Mouse (Mus musculus) heart, adult 11 months (tissue): ENCODE results near the gene Ranbp6.

Experiments
- DNase-seq: peaks from one replicate; pipeline ENCODE4 v3.0.0; 2022

The Ranbp6 gene

DNA sequence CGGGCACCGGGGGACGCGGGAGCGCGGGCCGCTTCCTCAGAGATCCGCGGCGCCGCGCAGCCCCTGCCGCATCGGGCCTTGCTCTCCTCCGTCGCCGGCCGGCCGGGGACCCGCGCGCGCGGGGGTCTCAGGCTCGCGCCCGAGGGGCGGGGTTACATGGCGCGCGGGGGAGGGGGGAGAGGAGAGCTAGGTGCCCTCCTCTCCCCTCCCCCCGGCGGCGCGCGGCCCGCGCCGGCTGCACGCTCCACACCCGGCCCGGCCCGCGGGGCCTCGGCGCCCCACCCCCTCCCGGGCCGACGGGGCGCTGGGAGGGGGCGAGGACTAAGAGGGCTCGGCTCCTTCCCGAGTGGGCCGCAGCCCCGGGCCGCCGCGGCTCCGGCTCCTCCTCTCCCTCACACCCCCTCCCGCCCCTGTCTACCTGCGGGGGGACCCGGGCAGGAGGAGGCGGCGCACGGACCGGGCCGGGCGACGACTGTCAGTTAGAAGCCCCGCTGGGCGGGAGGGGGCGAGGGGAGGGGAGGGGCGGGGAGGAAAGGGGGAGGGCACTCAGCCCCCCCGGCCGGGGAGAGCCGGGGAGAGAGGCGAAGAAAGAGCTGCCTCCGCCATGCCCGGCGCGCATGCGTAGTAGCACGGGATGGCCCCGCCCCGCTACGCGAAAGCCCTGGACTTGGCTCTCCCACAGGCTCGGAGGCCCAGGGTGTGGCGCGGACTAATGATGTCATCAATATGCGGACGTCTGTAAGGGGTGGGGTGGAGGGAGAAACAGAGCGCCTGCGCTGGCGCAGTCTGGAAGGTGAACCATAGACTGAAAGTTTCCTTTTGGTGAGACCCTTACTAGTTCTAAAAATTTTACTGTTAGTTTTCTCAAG, 6.6 kb downstream of the Ranbp6 start, which contains the start of gene 9930021J03Rik:
TSS of gene 9930021J03Rik (minus strand) at position 73 of the 869 bp plus-strand sequence.
- peak; percentile 100 for DNase-seq

DNA sequence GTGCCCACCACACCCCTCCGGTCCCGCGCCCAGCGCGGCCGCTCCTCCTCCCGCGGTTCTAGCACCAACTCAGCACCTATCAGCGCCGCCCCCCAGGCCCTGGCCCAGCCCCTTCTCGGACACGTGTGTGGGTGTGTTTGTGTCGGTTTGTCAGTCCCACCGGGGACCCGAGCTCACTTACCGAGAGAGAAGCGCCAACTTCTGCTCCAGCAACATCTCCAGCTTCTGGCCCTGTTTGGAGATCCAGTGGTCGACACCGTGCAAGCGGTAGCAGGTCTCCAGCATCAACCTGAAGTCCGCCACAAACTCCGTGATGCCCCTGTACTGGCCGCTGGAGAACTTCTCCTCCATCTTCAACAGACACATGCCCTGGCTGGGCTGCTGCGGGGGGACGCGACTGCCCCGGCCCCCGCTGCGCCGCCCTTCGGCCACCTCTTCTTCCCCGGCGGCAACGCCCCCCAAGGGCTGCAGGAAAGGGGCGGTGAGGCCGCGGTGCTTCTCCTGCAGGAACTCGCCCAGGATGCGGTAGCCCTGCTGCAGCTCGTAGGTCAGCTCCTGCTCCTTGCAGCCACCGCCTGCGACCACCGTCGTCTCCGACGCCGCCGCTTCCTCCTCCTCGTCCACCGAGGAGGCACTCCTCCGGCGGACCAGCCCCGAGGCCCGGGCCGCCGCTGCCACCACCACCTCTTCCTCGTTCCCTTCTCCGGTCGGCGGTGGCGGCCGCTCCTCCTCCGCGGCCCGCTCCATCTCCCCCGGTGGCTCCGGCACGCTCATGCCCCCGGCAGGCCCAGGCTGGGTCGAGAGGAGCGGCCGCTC, 7.5 kb downstream of the Ranbp6 start:
- peak; percentile 98 for DNase-seq

DNA sequence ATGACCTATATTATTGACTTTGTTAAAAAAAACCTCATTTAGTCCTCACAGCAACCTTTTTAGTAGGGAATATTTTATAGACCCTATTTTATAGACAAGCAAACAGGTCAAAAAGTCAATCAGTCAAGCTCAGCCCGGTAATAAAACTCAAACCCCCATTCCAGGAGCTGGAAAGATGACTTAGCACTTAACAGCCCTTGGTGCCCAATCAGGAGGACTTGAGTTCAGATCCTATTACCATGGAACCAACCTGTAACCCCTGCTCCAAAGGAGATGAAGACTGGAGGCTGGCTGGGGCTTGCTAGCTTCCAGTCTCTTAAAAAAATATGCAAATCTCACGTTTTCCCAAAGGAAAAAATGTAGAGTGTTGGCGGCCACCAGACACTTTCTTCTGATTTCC, 8.8 kb downstream of the Ranbp6 start:
- no peak for DNase-seq

DNA sequence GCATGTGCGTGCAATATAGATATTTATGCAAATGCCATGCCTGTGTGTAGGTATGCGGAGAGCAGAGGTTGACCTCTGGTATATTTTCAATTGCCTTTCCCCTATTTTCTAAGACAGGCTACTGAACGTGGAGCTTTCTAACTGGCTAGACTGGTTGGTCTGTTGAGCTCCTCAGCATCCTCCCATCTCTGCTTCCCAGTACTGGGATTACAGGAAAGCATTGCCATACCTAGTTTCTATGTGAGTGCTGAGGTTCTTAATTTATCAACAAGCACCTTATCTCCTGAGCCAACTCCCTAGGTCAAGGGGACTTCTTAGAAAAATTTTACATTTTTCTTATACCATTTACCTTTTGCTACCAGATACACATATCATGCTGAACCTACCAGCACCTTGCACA, 15.4 kb downstream of the Ranbp6 start:
- DNase-seq: no peak

DNA sequence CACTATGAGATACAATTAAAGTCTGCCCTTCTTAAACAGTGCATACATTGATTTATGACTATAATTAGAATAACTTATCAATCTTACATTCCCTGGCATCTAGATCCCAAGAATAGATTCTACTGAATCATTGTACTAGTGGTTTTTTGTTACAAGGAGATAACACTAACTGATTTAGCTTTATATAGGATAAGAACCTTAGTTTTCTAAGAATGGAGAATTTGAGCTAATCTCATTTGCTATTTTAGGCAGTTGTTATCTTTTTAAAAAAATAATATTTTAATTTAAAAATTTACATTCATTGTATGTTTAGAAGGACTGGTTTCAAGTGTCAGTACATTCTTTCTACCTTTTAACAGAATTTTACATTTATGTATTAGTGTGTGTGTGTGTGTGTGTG, 24.8 kb downstream of the Ranbp6 start:
- no peak for DNase-seq

DNA sequence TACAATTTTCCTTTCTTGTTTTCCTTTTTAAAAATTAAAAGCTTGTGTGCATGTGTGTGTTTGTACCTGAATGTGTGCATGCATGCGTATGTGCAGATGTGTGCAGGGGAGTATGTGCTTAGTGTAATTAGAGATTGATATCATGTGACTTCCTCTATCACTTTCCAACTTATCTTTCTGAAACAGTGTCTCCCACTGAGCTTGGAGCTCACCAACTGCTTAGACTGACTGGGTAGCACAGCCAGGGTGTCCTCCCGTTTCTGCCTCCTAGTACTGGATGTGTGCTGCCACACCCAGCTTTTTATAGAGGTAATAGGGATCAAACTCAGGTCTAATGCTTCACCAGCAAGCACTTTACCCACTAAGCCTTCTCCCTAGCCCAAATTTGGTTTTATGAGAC, 29.9 kb downstream of the Ranbp6 start:
- no peak for DNase-seq
